Mouse (Mus musculus) testis, adult 2 months (tissue): ENCODE data around the gene Gm6993.

Source experiments
- CTCF ChIP-seq: fragments of 200-500 bp; IDR thresholded peaks from 2 replicates; pipeline ENCODE4 v1.5.1; 2012; ENCODE audit warnings: low read depth, mild to moderate bottlenecking, inconsistent platforms, low read length, moderate library complexity; ENCODE audit not compliant: control insufficient read depth, insufficient read depth, insufficient replicate concordance
- POLR2A ChIP-seq: fragments of 200-500 bp; IDR thresholded peaks from 2 replicates; pipeline ENCODE4 v1.6.1; 2012; ENCODE audit warnings: low read depth, mild to moderate bottlenecking, inconsistent platforms, low read length, moderate library complexity; ENCODE audit not compliant: control insufficient read depth

- TF ChIP-seq CTCF: no peak
- TF ChIP-seq POLR2A: no peak
Observed at GRCm38 (mm10) chr12:31263921-31264320, 23.4 kb downstream of the Gm6993 start.
